Mouse (Mus musculus) heart, embryonic 10.5 days (tissue): ENCODE results near the gene Gbp2. TPM values are rescaled to one million over a fixed set of nuclear protein-coding genes. Genes with fewer than 3 reads are reported as not detected.
A peak's percentile ranks its signal among the peaks of the same experiment; 100 is the strongest.
"Not testable (repeated sequence)": the region's sequence is repeated elsewhere in the genome, so short reads cannot be mapped to it uniquely, and the experiment has no call there.

ENCODE experiments used
- DNase-seq: peaks from one replicate; pipeline ENCODE4 v3.0.0-alpha.2; 2017; ENCODE audit warnings: low spot score
- H3K27ac ChIP-seq: fragments of 300-500 bp; sonication (generic); 2 replicates; pipeline ENCODE4 v1.5.1; 2016; ENCODE audit warnings: mild to moderate bottlenecking
- H3K27me3 ChIP-seq: fragments of 300-500 bp; sonication (generic); 2 replicates; pipeline ENCODE4 v1.6.1; 2016; ENCODE audit warnings: mild to moderate bottlenecking; ENCODE audit not compliant: poor library complexity, insufficient read depth, severe bottlenecking
- H3K36me3 ChIP-seq: fragments of 300-500 bp; sonication (generic); 2 replicates; pipeline ENCODE4 v1.6.1; 2016; ENCODE audit warnings: mild to moderate bottlenecking, moderate library complexity
- H3K4me1 ChIP-seq: fragments of 300-500 bp; sonication (generic); 2 replicates; pipeline ENCODE4 v1.6.1; 2016; ENCODE audit warnings: mild to moderate bottlenecking
- H3K4me3 ChIP-seq: fragments of 300-500 bp; sonication (generic); 2 replicates; pipeline ENCODE4 v1.5.1; 2016; ENCODE audit warnings: mild to moderate bottlenecking, moderate library complexity
- H3K9me3 ChIP-seq: fragments of 300-500 bp; sonication (generic); 2 replicates; pipeline ENCODE4 v1.6.1; 2016; ENCODE audit warnings: mild to moderate bottlenecking, moderate library complexity
- WGBS: fragments of 180-500 bp; shearing (Covaris S2); methylation state at CpG from one replicate; pipeline ENCODE4 v1.1.7; 2016; 5-methylcytosine and 5-hydroxymethylcytosine counted together
- microRNA-seq: library from miRNA; unstranded; fragments of <30 nt; microRNA quantifications from one replicate; pipeline ENCODE4, GENCODE M21; 2017
- polyA plus RNA-seq: library from polyadenylated mRNA; unstranded; fragments of >200 nt; fragmentation: Nextera tagmentation; extraction: Ambion mirVana; gene quantifications from 2 replicates; pipeline ENCODE4 v1.2.1, GENCODE M21; 2016

The Gbp2 gene
- polyA plus RNA-seq, 1 experiment from 2014 or later = 0.53 TPM

DNA sequence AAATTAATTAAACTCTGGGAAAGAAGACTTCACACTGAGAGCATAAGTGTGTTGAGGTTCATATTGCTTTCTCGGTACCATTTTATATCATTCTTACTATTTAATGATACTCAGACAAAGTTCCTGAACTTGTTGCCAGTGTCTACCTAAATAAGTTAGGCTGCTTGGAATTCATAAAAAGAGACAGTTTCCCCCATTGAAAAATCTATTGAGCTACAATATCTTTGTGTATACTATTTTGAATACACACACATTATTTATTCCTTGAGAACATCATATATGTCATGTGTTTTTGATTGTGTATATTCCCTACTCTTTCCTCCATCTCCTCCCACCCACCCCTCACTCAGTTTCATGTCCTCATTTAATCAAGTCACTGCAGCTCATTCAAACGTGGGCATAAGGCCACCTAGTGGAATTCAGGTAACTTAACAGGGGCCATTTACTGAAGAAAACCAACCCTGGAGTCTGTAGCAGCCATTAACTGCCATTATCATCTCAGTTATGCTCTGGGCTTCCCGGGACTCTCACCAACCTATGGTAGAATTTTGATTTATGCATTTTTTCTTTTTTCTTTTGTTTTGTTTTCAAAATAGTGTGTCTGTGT, 657 bp downstream of the Gbp2 start:
- Histone ChIP-seq H3K27me3 (no peaks in the 10 kb centered on the region), H3K4me3 (no peak overlapping the region), H3K36me3 (no peaks in the 10 kb centered on the region), H3K27ac (no peak overlapping the region), H3K9me3 (no peaks in the 10 kb centered on the region), H3K4me1 (no peaks in the 10 kb centered on the region)
- DNase-seq = no peak
- 50% methylated on average over 3 of the region's 3 CpGs for WGBS

DNA sequence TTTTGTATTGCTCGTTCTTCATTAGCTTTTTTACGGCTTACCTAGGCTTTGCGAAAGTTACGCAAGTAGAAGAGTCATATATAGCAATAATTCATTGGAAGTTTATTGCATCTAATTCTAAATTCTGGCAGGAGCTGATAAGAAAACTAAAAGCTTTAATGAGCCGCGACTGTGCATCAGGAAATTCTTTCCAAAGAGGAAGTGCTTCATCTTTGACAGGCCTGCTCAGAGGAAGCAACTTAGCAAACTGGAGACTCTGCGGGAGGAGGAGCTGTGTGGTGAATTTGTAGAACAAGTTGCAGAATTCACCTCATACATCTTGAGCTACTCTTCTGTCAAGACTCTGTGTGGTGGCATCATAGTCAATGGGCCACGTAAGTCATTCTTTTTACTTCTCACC, 10.0 kb downstream of the Gbp2 start:
- Histone ChIP-seq H3K36me3 (no peaks in the 10 kb centered on the region), H3K9me3 (no peaks in the 10 kb centered on the region), H3K4me1 (no peaks in the 10 kb centered on the region), H3K4me3 (no peak overlapping the region), H3K27me3 (no peaks in the 10 kb centered on the region), H3K27ac (no peak overlapping the region)
- WGBS = 78% methylated on average over 8 of the region's 8 CpGs
- DNase-seq = no peak

DNA sequence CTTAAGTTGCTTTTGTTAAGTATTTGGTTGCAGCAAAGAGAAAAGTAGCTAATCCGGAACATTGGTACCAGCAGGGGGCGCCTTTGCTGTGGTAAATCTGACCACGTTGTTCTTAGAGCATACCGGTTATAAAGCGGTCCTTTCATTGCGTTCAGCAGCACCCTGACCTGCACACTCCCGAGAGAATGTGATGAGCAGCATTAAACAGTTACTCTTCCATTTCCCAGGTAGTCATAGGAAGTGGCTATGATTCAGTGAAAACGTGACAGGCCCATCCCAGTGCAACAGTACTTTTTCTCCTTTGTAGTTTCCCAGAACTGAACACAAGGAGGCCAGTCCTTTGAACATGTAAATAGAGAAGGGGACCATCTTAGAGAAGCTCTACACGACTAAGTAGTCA, 19.8 kb downstream of the Gbp2 start:
- 3% methylated on average over 9 of the region's 9 CpGs for WGBS
- DNase-seq = peak; percentile 79
- Histone ChIP-seq H3K9me3 (no peaks in the 10 kb centered on the region), H3K4me3 (0 out of 2 replicates have a peak overlapping the region, but pooled peaks have one; percentile 25), H3K27me3 (no peaks in the 10 kb centered on the region), H3K36me3 (no peaks in the 10 kb centered on the region), H3K4me1 (peaks cover 6% of the 10 kb centered on the region; the same call in 1 of the 2 replicates), H3K27ac (no peak overlapping the region)

DNA sequence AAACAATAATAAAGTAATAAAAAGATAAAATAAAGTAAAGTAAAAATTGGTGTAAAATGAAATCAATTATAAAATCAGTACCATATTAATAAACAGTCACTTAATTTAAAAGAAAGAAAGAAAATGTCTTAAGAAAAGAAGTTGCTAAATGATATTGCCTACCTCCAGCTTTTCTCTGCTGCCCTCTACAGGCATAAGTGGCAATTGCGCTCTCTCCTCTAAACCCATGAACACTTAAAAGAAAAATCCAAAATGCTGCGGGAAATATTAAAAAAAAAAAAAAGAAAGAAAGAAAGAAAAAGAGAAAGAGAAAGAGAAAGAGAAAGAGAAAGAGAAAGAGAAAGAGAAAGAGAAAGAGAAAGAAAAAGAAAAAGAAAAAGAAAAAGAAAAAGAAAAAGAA, 25.5 kb downstream of the Gbp2 start:
- H3K27me3 ChIP-seq, H3K27ac ChIP-seq, H3K4me3 ChIP-seq, H3K9me3 ChIP-seq, DNase-seq, H3K36me3 ChIP-seq, H3K4me1 ChIP-seq: not testable (repeated sequence)
- 20% methylated on average over 2 of the region's 2 CpGs for WGBS

DNA sequence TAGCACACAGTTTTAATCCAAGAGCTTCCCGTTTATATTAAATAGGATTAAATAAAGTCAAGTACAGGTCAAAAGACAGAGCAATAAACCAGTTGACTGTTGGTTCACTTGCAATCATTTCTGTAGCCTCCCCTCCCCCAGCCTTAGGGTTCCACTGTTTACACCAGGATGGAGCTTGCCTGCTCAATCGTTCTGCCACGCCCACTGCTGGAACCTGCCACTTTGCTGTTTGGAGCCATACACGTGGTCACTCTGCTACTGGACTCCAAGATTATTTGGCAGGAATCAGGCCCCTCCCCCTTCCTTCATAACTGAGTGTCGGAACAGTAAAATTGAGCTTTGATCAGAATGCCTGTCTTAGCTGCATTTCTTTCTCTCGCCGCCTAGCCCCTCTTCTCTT, 27.4 kb downstream of the Gbp2 start:
- not testable (repeated sequence) for H3K4me1 ChIP-seq, H3K4me3 ChIP-seq, H3K9me3 ChIP-seq, H3K27me3 ChIP-seq, H3K27ac ChIP-seq, H3K36me3 ChIP-seq, DNase-seq
- WGBS = 64% methylated on average over 7 of the region's 7 CpGs

DNA sequence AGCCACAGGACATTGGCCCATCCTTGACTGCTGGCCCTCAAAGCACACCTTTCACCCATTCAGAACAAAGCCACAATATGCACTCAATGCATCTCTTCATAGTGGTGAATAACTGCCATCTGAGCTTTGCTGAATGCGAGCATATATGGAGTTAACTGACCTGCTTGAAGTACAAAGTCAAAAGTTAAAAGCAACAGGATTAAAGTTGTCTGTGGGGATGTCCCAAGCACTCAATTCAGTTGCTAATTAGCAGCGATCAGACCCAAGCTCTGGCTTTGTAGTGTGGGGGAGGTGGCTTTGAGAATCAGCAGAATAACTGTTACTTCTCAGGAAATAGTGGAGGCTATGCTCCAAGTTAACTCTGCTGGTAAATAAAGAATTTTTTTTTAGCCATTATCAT, 29.8 kb downstream of the Gbp2 start:
- no peaks in the 10 kb centered on the region for H3K4me1 ChIP-seq
- H3K27ac ChIP-seq = no peak overlapping the region
- DNase-seq = no peak
- WGBS = 45% methylated on average over 2 of the region's 2 CpGs
- H3K9me3 ChIP-seq = no peaks in the 10 kb centered on the region
- H3K27me3 ChIP-seq = no peaks in the 10 kb centered on the region
- H3K36me3 ChIP-seq = no peaks in the 10 kb centered on the region
- no peak overlapping the region for H3K4me3 ChIP-seq

DNA sequence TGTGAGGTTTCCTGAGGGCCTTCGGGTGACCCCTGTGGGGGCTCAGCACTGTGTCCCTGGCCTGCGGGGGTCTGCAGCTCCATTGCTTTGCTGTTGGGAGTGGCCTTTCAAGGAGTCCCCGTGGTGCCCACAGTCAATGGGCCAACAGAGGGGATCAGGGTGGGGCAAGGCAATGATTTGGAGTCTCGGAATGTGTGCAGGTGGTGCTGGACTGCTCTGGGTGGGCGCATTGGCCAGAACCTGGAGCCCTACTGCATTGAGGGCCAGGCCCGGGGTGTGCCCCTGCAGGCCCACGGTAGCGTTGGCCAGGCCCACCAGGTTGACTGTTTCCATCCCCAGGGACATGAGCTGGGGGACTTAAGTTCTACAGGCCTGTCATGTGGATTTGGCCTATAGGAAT, 44.3 kb downstream of the Gbp2 start:
- H3K4me1 ChIP-seq = no peaks in the 10 kb centered on the region
- H3K9me3 ChIP-seq = peaks cover 9% of the 10 kb centered on the region; the same call in 1 of the 2 replicates
- no peak overlapping the region for H3K4me3 ChIP-seq
- 91% methylated on average over 8 of the region's 8 CpGs for WGBS
- H3K36me3 ChIP-seq = no peaks in the 10 kb centered on the region
- DNase-seq = no peak
- H3K27ac ChIP-seq = no peak overlapping the region
- no peaks in the 10 kb centered on the region for H3K27me3 ChIP-seq

DNA sequence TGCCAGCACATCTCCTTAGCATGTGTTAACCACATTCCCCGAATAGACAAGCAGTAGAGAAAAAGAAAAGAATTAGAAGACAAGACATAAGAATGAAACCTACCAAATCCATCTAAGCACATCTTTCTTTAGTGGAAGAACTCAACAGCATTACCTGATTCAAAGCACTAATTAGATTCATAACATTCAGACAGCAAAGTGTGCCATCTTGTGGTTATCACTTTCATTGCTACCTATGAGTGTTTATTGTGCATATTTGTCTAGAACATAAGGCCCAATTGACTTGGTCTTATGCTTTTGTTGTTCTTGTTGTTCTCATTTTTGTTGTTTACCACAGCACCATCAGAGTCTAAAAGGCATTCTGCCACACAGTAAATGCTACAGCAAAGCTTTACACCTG, 54.2 kb downstream of the Gbp2 start:
- Histone ChIP-seq H3K4me1 (no peaks in the 10 kb centered on the region), H3K36me3 (no peaks in the 10 kb centered on the region), H3K9me3 (no peaks in the 10 kb centered on the region), H3K4me3 (no peak overlapping the region), H3K27ac (no peak overlapping the region), H3K27me3 (no peaks in the 10 kb centered on the region)
- DNase-seq = no peak
- 67% methylated on average over 1 of the region's 1 CpGs for WGBS

Small RNA genes lying within 50 kb of the gene (microRNA-seq; reads per million reads assigned to microRNA genes)
- not detected for gene Mir6381

Other genes with a start within 250 kb of the Gbp2 start
- 162 and 264 TPM in 2 replicates for gene Pdlim5, start 224.9 kb upstream of the Gbp2 start, polyA plus RNA-seq
- not detected in 2 replicates for gene Gbp5, start 126.6 kb upstream of the Gbp2 start, polyA plus RNA-seq
- 0.53 and 1.0 TPM in 2 replicates for gene Gbp7, start 90.3 kb upstream of the Gbp2 start, polyA plus RNA-seq
- gene Gbp3, start 60.6 kb upstream of the Gbp2 start, polyA plus RNA-seq = 0.23 and 0.34 TPM in 2 replicates
- gene Gbp2b, start 25.8 kb upstream of the Gbp2 start, polyA plus RNA-seq = not detected in 2 replicates
- gene Kyat3, start 80.4 kb downstream of the Gbp2 start, polyA plus RNA-seq = 10.6 and 11.6 TPM in 2 replicates
- gene Gtf2b, start 144.4 kb downstream of the Gbp2 start, polyA plus RNA-seq = 63.1 and 73.2 TPM in 2 replicates